Mouse (Mus musculus) layer of hippocampus, postnatal 25 days (tissue): Measurements from ENCODE around the gene Zcchc7. TPM values are rescaled to one million over a fixed set of nuclear protein-coding genes. Genes with fewer than 3 reads are reported as not detected.

ENCODE experiments used
- DNase-seq, 2 experiments: peaks; one replicate each; pipeline ENCODE4 v3.0.0; 2022; ENCODE audit warnings: mixed read lengths in 2 of 2, low spot score in 1 of 2; ENCODE audit errors: extremely low spot score in 1 of 2
- total RNA-seq, 2 experiments: library from RNA; stranded (reverse); gene quantifications; 2 replicates each; pipeline ENCODE4 v1.2.3; 2021

Gene Zcchc7
- total RNA-seq: 10 to 100 TPM; 48.8 to 70.9 TPM

DNA sequence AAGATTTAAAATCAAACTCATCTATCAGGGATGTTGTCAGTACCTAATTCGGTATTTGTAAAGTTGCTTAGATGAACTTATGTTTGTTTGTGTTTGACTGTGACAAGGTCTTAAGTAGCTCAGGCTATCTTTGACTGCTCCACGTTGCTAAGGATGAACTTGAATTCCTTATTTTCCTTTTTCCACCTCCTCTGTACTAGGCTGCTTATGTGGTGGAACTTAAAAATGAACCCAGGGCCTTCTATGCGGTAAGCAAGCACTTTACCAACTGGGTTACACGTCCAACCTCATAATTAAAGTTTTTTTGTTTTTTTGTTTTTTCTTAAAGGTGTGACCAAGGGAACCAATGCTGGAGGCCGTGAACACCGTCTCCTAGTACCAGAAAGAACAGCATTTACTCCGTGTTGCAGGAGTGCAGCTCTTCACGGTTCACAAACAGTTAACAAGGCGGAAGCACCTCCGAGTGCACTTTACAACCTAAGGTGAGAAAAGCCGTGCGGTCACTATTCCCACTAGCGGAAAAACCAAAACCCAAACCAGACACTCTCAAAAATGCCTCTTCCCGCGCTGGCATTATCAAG, at the start of gene Zcchc7:
Zcchc7 (plus strand) TSS at position 325 of the 581 bp plus-strand sequence.
- peak in 1 of 2 experiments; percentile 63 for DNase-seq

GRCm38 (mm10) chr4:44705967-44706366, 49.7 kb upstream of the Zcchc7 start:
- DNase-seq: no peak

DNA sequence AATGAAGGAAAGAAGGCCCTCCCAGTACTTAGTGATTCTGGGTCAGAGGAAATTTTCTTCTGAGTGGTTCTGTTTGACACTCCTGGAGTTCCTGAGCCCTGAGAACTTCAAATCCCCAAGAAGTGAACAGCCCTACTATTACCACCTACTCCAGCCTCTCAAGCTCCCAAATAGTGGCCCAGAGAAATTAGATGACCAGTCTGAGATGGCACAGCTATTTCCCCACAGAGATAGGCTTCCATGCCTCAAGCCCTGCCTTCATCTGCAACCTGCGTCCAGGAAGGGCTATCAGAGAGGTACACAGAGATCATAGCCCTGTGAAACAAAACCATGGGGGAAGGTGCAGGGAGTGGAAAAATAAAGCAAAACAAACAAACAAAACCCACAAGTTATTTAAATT, 48.8 kb upstream of the Zcchc7 start:
- DNase-seq: no peak

- no peak for DNase-seq
Observed at GRCm38 (mm10) chr4:44708311-44708710, 47.4 kb upstream of the Zcchc7 start.

GRCm38 (mm10) chr4:44709091-44709695, 46.5 kb upstream of the Zcchc7 start:
- DNase-seq: no peak

DNA sequence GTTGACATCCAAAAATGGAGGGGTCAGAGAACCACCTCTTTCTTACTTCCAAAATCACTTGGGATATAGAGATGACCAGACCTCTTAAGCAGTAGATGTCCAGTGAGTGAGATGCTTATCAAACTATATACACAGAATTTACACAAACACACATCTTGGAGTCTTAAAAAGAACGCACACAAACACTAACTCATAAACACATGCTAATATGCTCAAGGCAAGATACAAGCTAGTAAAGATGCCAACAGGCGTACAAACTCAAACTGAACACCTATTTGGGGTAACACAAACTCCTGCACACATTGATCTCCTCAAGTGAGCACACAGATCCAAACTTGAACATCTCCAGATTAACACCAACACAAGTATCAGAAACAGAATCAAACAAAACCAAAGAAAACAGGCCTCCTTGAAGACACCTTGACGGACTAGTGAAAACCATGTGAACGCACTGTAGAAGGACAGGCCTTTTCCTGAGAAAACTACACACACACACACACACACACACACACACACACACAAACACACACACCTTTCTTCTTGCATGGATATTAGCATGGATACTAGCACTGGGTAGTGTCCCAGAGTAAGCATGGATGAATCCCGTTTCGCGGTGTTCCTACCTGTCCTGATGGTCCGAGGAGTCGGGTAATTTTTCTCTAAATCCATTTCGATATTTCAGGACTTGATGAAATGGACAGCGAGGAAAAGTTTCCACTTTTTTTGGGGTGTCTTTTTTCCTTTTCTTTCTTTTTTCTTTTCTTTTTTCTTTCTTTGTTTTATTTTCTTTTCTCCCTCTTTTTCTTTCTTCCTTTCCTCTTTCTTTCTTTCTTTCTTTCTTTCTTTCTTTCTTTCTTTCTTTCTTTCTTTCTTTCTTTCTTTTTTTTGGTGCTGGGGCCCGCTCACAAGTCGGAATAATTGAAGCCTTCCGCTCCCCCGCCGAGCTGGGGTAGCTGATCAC, 45.7 kb upstream of the Zcchc7 start, which contains the start of gene Pax5:
Pax5 (minus strand) TSS at position 748 of the 961 bp plus-strand sequence.
- DNase-seq: no peak

- no peak for DNase-seq
Observed at GRCm38 (mm10) chr4:44710701-44711097, 45.0 kb upstream of the Zcchc7 start.

DNA sequence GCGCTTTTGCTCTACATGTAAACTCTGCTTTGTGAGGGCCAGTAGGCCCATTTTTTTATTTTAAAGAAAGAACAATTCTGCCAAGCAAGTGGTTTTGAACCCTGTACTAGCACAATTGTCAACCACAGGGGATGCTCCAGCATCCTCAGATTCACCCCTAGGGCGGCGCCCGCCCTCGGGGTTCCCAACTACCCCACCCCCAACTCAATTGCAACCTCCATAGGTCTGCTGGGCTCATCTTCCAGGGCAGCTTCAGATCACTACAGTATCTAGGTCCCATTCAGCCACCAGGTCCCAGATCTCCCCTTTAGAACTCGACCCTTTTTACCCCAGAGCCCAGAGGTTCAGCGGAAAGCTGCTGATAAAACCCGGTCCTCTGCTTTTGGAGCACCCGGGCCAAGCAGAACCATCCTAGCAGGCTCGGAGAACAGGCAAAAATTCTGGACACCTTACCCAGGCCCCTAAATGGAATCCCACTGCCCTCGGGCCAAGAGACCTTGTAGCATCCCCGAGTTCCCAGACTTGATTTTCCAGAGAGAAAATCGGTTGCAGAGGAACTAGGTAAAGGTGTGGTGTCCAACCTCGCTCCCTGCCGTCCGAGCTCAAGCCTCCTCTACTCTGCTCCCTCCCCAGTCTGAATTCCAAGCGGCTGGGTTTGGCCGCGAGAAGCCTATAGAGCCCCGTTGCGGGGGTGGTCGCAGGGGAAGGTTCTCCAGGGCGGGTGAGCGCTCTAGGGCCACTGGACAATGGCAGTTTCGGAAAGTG, 44.4 kb upstream of the Zcchc7 start:
- no peak for DNase-seq

GRCm38 (mm10) chr4:44712051-44712700, 43.5 kb upstream of the Zcchc7 start:
- DNase-seq: no peak

DNA sequence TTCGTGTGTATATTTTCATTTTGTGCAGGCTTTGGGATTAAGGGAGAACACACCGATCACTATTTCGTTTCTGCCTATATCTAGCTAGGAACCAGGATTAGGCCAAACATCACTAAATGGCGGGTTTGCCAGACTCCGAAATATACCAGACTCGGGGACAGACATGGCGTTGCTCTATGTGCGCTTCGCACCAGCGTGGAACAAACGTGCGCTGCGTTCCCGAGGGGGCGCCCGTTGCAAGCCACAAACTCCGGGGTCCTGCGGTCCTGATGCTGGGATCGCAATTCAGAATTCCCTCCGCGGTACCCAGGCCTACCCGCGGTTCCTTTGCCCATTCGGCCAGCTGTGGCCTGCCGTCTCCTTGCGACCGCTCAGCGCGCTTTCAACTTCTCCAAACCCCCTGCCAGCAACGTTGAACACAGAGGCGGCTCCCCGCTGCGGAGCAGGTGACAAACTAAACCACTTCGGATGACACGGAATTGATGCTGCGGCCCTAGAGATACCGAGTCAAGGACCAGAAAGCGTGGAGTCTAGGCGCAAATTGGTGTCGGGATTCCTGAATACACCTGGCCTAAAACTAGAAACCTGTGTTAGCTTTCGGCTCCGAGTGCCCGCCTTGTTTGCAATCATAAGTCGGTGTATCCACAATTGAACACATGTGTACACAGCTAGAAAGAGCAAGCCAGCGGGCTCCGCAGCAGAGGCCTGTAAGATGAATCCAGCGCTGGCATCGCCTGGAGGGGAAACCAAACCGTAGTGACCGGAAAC, 42.7 kb upstream of the Zcchc7 start:
- DNase-seq: no peak

- no peak for DNase-seq
Observed at GRCm38 (mm10) chr4:44713554-44714051, 42.1 kb upstream of the Zcchc7 start.

- no peak for DNase-seq
Observed at GRCm38 (mm10) chr4:44714111-44714621, 41.5 kb upstream of the Zcchc7 start.

DNA sequence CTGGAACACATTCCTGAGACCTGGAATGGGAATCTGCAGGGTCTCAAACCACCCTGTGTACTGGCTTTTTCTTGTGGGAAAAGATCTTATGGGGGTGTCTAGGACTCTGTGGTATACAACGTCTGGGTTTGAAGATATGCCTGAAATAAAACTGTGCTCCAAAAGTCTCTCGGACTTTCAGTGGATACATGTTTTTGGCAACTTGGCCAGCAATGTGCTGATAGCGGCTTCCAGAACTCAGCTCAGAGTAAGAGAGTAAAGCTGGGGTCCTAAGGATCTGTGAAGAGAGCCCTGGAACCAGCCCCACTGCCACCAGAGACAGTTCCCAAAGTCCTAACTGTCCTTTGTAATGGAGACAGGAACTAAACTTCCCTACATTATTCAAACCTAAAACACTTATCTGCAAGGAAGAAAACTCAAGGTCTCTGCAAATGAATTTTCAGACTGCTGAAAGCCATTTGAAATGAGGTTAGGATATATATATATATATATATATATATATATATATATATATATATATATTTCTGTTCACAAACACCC, 40.0 kb upstream of the Zcchc7 start:
- no peak for DNase-seq

DNA sequence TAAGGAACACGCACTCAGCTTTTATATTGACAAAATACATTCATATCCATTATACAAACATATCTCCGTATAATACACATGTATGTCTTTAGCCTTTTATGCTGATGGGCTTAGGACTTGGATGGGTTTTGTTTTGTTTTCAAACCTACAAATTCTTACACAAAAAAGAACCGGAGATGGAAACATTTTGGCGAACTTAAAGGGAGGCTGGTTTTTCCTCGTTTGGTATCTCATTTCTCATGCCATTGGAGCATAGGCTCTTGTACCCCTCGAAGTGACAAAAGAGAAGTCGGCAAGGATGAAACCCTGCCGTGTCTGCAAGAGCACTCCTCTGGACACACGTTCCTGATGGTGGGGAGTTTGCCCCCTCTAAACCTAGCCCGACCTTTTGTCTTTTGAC, 39.3 kb upstream of the Zcchc7 start:
- no peak for DNase-seq

GRCm38 (mm10) chr4:44717676-44718075, 38.0 kb upstream of the Zcchc7 start:
- no peak for DNase-seq

- DNase-seq: no peak
Observed at GRCm38 (mm10) chr4:44720046-44720445, 35.6 kb upstream of the Zcchc7 start.

DNA sequence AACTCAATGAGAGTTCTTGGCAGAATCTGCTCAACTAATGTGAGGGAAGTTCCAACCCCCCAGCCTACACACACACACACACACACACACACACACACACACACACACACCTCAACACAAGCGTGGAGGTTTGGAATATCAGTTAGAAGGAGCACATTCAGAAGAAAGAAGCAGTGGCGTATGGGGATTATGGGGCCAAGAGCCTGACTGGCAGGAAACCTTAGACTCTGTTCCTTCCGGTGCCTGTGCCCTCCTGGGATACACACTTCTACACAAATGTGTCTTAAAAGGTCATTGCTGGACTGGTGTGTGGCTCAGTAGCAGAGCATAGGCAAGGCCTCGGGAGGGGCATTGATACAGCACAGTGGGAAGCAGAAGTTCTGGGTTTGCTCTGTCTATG, 34.4 kb upstream of the Zcchc7 start:
- DNase-seq: no peak

- DNase-seq: no peak
Observed at GRCm38 (mm10) chr4:44740471-44740870, 15.2 kb upstream of the Zcchc7 start.
